In the genomic region with DNA sequence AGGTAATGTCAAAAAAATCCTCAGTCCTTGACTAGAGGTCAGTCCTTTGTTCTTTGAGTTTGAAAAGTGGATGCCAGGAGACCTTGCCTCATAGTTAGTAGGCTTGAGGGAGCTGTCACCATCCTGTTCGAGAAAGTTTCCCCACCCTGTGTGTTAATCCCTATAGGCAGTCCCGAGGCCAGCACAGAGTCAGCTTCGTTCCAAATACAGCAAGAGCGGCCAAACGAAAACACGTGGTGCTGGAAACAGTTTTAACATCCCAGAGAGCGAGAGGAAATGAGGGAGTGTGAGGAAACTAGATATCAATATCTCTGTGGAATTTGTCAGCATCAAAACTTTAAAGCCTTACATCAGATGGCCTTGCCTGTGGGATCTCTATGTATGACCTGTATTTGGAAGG, we compare ENCODE assay signal across 19 mouse cellular contexts. TPM values are rescaled to one million over a fixed set of nuclear protein-coding genes. Genes with fewer than 3 reads are reported as not detected.
A peak's percentile ranks its signal among the peaks of the same experiment; 100 is the strongest.
DNase-seq lines count a peak whose midpoint lies in the region; ATAC-seq and TF ChIP-seq lines count a peak whose summit lies in the region.
"Had no signal": no experiment of that assay in that cellular context is flagged by ENCODE, and none has a peak within 500 bp of the region (broad histone marks: within the 10 kb centered on the region; RNA-seq: fewer than 3 reads in every experiment).

No protein-coding gene starts in this region.

- H3K27me3 ChIP-seq in embryonic facial prominence, embryonic 14.5 days (replicated peaks; ENCODE audit: control insufficient read depth, insufficient read depth, low read length) = no peaks in the 10 kb centered on the region
- no peaks in the 10 kb centered on the region for H3K27me3 ChIP-seq in embryonic facial prominence, embryonic 10.5 days (replicated peaks; ENCODE audit: low read depth, poor library complexity, severe bottlenecking)
- no peaks in the 10 kb centered on the region for H3K27me3 ChIP-seq in lung, postnatal 0 days (replicated peaks; ENCODE audit: insufficient read depth, low read length)
- no peaks in the 10 kb centered on the region for H3K27me3 ChIP-seq in limb, embryonic 15.5 days
- H3K27me3 ChIP-seq in kidney, embryonic 14.5 days (ENCODE audit: control insufficient read depth, insufficient read depth, low read length) = no peaks in the 10 kb centered on the region
- H3K27me3 ChIP-seq: forebrain, embryonic 13.5 days; limb, embryonic 12.5 days; midbrain, embryonic 12.5 days; neural tube, embryonic 15.5 days had no signal

- H3K27ac ChIP-seq in embryonic facial prominence, embryonic 14.5 days (replicated peaks; ENCODE audit: low read depth, low read length) = no peak overlapping the region
- no peak overlapping the region for H3K27ac ChIP-seq in embryonic facial prominence, embryonic 10.5 days (replicated peaks)
- no peak overlapping the region for H3K27ac ChIP-seq in lung, postnatal 0 days (ENCODE audit: low read length)
- H3K27ac ChIP-seq in limb, embryonic 15.5 days = no peak overlapping the region
- H3K27ac ChIP-seq in kidney, embryonic 14.5 days (ENCODE audit: low read depth, low read length) = no peak overlapping the region
- H3K27ac ChIP-seq: forebrain, embryonic 13.5 days; hindbrain, embryonic 10.5 days; layer of hippocampus, adult 2 months; left cerebral cortex, adult 2 months; limb, embryonic 12.5 days; midbrain, embryonic 12.5 days; neural tube, embryonic 15.5 days had no signal

- H3K4me3 ChIP-seq in embryonic facial prominence, embryonic 14.5 days (ENCODE audit: low read depth, low read length) = no peak overlapping the region
- H3K4me3 ChIP-seq in embryonic facial prominence, embryonic 10.5 days = no peak overlapping the region
- H3K4me3 ChIP-seq in lung, postnatal 0 days (ENCODE audit: low read depth, low read length) = no peak overlapping the region
- no peak overlapping the region for H3K4me3 ChIP-seq in lung, adult 2 months (replicated peaks; ENCODE audit: extremely low read depth, low read depth, low read length)
- H3K4me3 ChIP-seq in limb, embryonic 15.5 days = no peak overlapping the region
- no peak overlapping the region for H3K4me3 ChIP-seq in kidney, embryonic 14.5 days (ENCODE audit: low read length)
- H3K4me3 ChIP-seq: forebrain, embryonic 13.5 days; hindbrain, embryonic 10.5 days; layer of hippocampus, adult 2 months; left cerebral cortex, adult 2 months; limb, embryonic 12.5 days; midbrain, embryonic 12.5 days; neural tube, embryonic 15.5 days had no signal

- H3K4me1 ChIP-seq in embryonic facial prominence, embryonic 14.5 days (ENCODE audit: control insufficient read depth, insufficient read depth, low read length) = peaks cover 11% of the 10 kb centered on the region; the same call in 1 of the 2 replicates
- no peaks in the 10 kb centered on the region; the same call in 1 of the 2 replicates for H3K4me1 ChIP-seq in embryonic facial prominence, embryonic 10.5 days
- H3K4me1 ChIP-seq in lung, postnatal 0 days (ENCODE audit: insufficient read depth, low read depth, low read length) = no peaks in the 10 kb centered on the region
- no peaks in the 10 kb centered on the region for H3K4me1 ChIP-seq in lung, adult 2 months (ENCODE audit: control insufficient read depth, insufficient read depth, low read length)
- H3K4me1 ChIP-seq in limb, embryonic 15.5 days = no peaks in the 10 kb centered on the region
- H3K4me1 ChIP-seq in kidney, embryonic 14.5 days (ENCODE audit: control insufficient read depth, insufficient read depth, low read length) = no peaks in the 10 kb centered on the region
- H3K4me1 ChIP-seq: forebrain, embryonic 13.5 days; hindbrain, embryonic 10.5 days; midbrain, embryonic 12.5 days; neural tube, embryonic 15.5 days had no signal

- peak; percentile 78 for DNase-seq in embryonic facial prominence, embryonic 14.5 days (ENCODE audit: low spot score)
- DNase-seq in embryonic facial prominence, embryonic 10.5 days (ENCODE audit: low spot score) = no peak
- peak; percentile 29 for DNase-seq in lung, postnatal 0 days (ENCODE audit: low spot score)
- no peak for DNase-seq in lung, adult 2 months
- peak; percentile 17 to 19 for DNase-seq in gastrocnemius, postnatal 36 days
- DNase-seq in cerebellum, adult 8-10 months = no peak
- DNase-seq: cerebellum, adult 11 months; kidney, adult 9 months; thymus, postnatal 4 days had no signal

- 18% methylated on average over 7 of the region's 7 CpGs for WGBS in embryonic facial prominence, embryonic 14.5 days
- 56% methylated on average over 7 of the region's 7 CpGs for WGBS in embryonic facial prominence, embryonic 10.5 days
- 39% methylated on average over 7 of the region's 7 CpGs for WGBS in lung, postnatal 0 days
- WGBS in lung, adult 2 months = 30% methylated on average over 7 of the region's 7 CpGs
- 36% methylated on average over 7 of the region's 7 CpGs for WGBS in limb, embryonic 15.5 days
- WGBS in kidney, embryonic 14.5 days = 46% methylated on average over 7 of the region's 7 CpGs

- no peaks in the 10 kb centered on the region for H3K36me3 ChIP-seq in embryonic facial prominence, embryonic 14.5 days (ENCODE audit: control insufficient read depth, insufficient read depth, low read length)
- no peaks in the 10 kb centered on the region for H3K36me3 ChIP-seq in embryonic facial prominence, embryonic 10.5 days (replicated peaks)
- no peaks in the 10 kb centered on the region for H3K36me3 ChIP-seq in lung, postnatal 0 days (ENCODE audit: insufficient read depth, low read length)
- no peaks in the 10 kb centered on the region for H3K36me3 ChIP-seq in limb, embryonic 15.5 days
- H3K36me3 ChIP-seq in kidney, embryonic 14.5 days (ENCODE audit: control insufficient read depth, insufficient read depth, low read length) = no peaks in the 10 kb centered on the region
- H3K36me3 ChIP-seq: hindbrain, embryonic 10.5 days; limb, embryonic 12.5 days; midbrain, embryonic 12.5 days; neural tube, embryonic 15.5 days had no signal

- peak; percentile 75; the same call in 1 of the 2 replicates for ATAC-seq in embryonic facial prominence, embryonic 14.5 days (ENCODE audit: low read depth)
- ATAC-seq in lung, postnatal 0 days = peak; percentile 40; the same call in 1 of the 2 replicates
- ATAC-seq in limb, embryonic 15.5 days (ENCODE audit: insufficient number of reproducible peaks, low FRiP score, low TSS enrichment, low read depth) = peak; percentile 67; the same call in 1 of the 2 replicates
- ATAC-seq in kidney, embryonic 14.5 days (ENCODE audit: low FRiP score, low TSS enrichment) = no peak
- ATAC-seq: forebrain, embryonic 13.5 days; inflammation-experienced regulatory T-cells, adult 6 months had no signal

- H3K9me3 ChIP-seq in embryonic facial prominence, embryonic 14.5 days (ENCODE audit: control insufficient read depth, low read length) = no peaks in the 10 kb centered on the region
- no peaks in the 10 kb centered on the region for H3K9me3 ChIP-seq in embryonic facial prominence, embryonic 10.5 days
- H3K9me3 ChIP-seq in lung, postnatal 0 days (ENCODE audit: low read length) = no peaks in the 10 kb centered on the region
- no peaks in the 10 kb centered on the region for H3K9me3 ChIP-seq in limb, embryonic 15.5 days
- H3K9me3 ChIP-seq in kidney, embryonic 14.5 days (ENCODE audit: control insufficient read depth, low read length) = no peaks in the 10 kb centered on the region
- H3K9me3 ChIP-seq: forebrain, embryonic 13.5 days; hindbrain, embryonic 10.5 days; limb, embryonic 12.5 days; midbrain, embryonic 12.5 days; neural tube, embryonic 15.5 days had no signal

- intact Hi-C loops in gastrocnemius, postnatal 36 days (cut with DNase I) = no loop called here

- TF ChIP-seq CTCF in lung, postnatal 0 days (IDR thresholded peaks at IDR 0.05) = no peak
- no peak for TF ChIP-seq CTCF in lung, adult 2 months (IDR thresholded peaks at IDR 0.05; ENCODE audit: insufficient read depth, low read length)

- no peak for TF ChIP-seq EP300 in lung, postnatal 0 days (IDR thresholded peaks at IDR 0.05)

- no peak for TF ChIP-seq POLR2A in lung, adult 2 months (IDR thresholded peaks at IDR 0.05; ENCODE audit: borderline replicate concordance, extremely low read depth, low read depth, low read length)

- H3K9ac ChIP-seq in embryonic facial prominence, embryonic 14.5 days (ENCODE audit: low read depth, low read length) = no peak overlapping the region
- no peak overlapping the region for H3K9ac ChIP-seq in lung, postnatal 0 days (replicated peaks; ENCODE audit: low read depth)
- no peak overlapping the region for H3K9ac ChIP-seq in limb, embryonic 15.5 days
- H3K9ac ChIP-seq in kidney, embryonic 14.5 days (ENCODE audit: low read depth, low read length) = no peak overlapping the region
- H3K9ac ChIP-seq: forebrain, embryonic 13.5 days; limb, embryonic 12.5 days; midbrain, embryonic 12.5 days; neural tube, embryonic 15.5 days had no signal

- no peak overlapping the region for H3K4me2 ChIP-seq in embryonic facial prominence, embryonic 14.5 days (ENCODE audit: low read depth, low read length)
- H3K4me2 ChIP-seq in lung, postnatal 0 days (replicated peaks; ENCODE audit: low read depth, low read length) = no peak overlapping the region
- H3K4me2 ChIP-seq in limb, embryonic 15.5 days = no peak overlapping the region
- H3K4me2 ChIP-seq in kidney, embryonic 14.5 days (replicated peaks; ENCODE audit: low read depth, low read length) = no peak overlapping the region
- H3K4me2 ChIP-seq: forebrain, embryonic 13.5 days; limb, embryonic 12.5 days; midbrain, embryonic 12.5 days; neural tube, embryonic 15.5 days had no signal

RNA-seq across cellular contexts. Expression of a gene that starts 39.0 kb away (rescaled TPM):
- polyA plus RNA-seq in embryonic facial prominence, embryonic 14.5 days (2014; fragmentation: Nextera tagmentation; extraction: Ambion mirVana) = 6.3 and 6.5 TPM in 2 replicates
- polyA plus RNA-seq in embryonic facial prominence, embryonic 10.5 days (2016; fragmentation: Nextera tagmentation; extraction: Ambion mirVana) = 0.85 and 0.97 TPM in 2 replicates
- 2.6 and 3.3 TPM in 2 replicates for polyA plus RNA-seq in lung, postnatal 0 days (2015; fragmentation: Nextera tagmentation; extraction: Ambion mirVana)
- polyA plus RNA-seq in lung, adult 2 months (2012; rRNA removed) = 0.59 and 0.89 TPM in 2 replicates
- 1 to 10 TPM in 1 of 2 experiments, under 1 TPM in 1; 0.71 to 1.0 TPM for total RNA-seq in gastrocnemius, postnatal 36 days (2021)
- 0.38 and 0.47 TPM in 2 replicates for polyA plus RNA-seq in limb, embryonic 15.5 days (2015; fragmentation: Nextera tagmentation; extraction: Ambion mirVana)
- polyA plus RNA-seq in kidney, embryonic 14.5 days (2014; fragmentation: Nextera tagmentation; extraction: Ambion mirVana) = 0.16 and 0.27 TPM in 2 replicates

Comparison
In these comparisons a context has a peak if more than half of its experiments do, and no peak if none do; other contexts are left out.
1. DNase-seq: peak in embryonic facial prominence, embryonic 14.5 days (single experiment), lung, postnatal 0 days (single experiment) and gastrocnemius, postnatal 36 days (2 of 2); none in embryonic facial prominence, embryonic 10.5 days (single experiment), lung, adult 2 months (single experiment) and cerebellum, adult 8-10 months (single experiment).